Mouse (Mus musculus): Measurements from ENCODE around the gene Gm43517.

Gene Gm43517

GRCm38 (mm10) chr12:49384295-49384875, 589 bp upstream of the Gm43517 start:
- no peak for ATAC-seq (ENCODE audit: insufficient number of reproducible peaks, low FRiP score, low TSS enrichment)

GRCm38 (mm10) chr12:49385631-49385990, 637 bp downstream of the Gm43517 start:
- no peak for ATAC-seq (ENCODE audit: insufficient number of reproducible peaks, low FRiP score, low TSS enrichment)

- no peak for ATAC-seq (ENCODE audit: insufficient number of reproducible peaks, low FRiP score, low TSS enrichment)
Measured at GRCm38 (mm10) chr12:49386081-49386805, 1.3 kb downstream of the Gm43517 start.

DNA sequence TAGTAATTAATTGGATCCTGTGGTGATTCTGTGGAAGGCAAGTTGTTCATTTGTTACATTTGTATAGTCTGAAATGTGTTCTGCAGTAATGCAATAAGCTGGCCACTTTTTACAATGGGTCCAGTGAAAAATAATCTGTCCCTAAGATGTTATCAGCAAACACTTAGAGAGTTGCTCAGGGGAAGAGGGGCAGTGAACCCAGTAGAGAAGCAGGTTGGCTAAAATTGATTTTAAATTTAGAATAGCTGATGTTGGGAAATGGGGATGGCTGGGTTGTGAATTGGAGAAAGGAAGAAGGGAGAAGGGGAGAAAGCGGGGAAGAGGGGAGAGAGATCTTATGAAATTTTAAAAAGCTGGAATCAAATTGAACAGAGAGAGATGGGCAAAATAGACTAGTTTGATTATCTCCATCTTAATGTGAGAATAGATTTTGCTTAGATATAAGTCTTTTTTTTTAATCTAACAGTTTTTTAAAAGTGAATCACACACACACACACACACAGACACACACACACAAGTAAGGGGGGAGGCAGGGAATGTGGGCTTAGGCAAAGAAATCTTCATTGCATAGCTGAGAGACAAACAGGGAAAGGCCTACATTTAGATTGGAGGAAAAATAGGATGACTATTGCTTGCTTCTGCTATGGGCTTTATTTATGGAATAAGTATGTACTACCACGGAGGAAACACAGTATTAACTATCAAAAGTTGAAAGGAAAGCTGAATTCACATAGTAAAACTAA, 3.1 kb downstream of the Gm43517 start:
- ATAC-seq (ENCODE audit: insufficient number of reproducible peaks, low FRiP score, low TSS enrichment) = no peak

GRCm38 (mm10) chr12:49389666-49390065, 4.7 kb downstream of the Gm43517 start:
- ATAC-seq (ENCODE audit: insufficient number of reproducible peaks, low FRiP score, low TSS enrichment) = no peak

DNA sequence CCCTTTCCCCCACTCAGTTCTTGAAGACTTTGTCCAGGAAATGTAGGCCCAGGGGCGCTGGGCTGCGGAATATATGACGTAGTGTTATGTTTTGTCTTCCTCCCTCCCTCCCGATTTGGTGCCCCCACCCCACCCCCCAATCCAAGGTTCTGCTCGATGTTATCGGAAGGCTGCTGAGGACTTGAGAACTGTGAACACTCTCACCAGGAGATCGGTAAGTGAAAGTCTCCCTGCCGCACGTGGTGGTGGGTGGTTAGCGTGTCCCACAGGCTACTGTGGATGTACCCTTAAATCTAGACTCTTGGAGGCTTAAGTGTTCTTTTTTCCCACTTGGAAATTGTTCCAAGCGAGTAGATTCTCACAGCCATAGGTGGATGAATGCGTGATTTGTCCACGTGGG, 5.3 kb downstream of the Gm43517 start:
- ATAC-seq (ENCODE audit: insufficient number of reproducible peaks, low FRiP score, low TSS enrichment) = no peak

DNA sequence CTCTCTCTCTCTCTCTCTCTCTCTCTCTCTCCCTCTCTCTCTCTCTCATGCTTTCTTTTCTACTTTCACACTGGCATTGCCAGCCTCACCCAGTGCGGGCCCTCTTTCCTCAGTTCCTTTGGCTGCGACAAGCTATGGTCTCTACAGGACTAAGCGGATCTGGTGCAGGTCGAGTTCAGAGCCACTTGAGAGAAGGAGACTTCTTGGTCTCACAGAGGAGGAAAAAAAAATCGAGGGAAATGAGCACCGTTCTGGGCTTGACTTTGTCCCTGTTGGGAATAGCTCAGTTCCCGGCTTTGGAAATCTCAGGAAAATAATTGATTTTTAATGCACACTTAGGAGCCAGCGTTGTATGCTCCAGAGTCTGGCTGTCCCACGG, 5.9 kb downstream of the Gm43517 start:
- ATAC-seq (ENCODE audit: insufficient number of reproducible peaks, low FRiP score, low TSS enrichment) = no peak

DNA sequence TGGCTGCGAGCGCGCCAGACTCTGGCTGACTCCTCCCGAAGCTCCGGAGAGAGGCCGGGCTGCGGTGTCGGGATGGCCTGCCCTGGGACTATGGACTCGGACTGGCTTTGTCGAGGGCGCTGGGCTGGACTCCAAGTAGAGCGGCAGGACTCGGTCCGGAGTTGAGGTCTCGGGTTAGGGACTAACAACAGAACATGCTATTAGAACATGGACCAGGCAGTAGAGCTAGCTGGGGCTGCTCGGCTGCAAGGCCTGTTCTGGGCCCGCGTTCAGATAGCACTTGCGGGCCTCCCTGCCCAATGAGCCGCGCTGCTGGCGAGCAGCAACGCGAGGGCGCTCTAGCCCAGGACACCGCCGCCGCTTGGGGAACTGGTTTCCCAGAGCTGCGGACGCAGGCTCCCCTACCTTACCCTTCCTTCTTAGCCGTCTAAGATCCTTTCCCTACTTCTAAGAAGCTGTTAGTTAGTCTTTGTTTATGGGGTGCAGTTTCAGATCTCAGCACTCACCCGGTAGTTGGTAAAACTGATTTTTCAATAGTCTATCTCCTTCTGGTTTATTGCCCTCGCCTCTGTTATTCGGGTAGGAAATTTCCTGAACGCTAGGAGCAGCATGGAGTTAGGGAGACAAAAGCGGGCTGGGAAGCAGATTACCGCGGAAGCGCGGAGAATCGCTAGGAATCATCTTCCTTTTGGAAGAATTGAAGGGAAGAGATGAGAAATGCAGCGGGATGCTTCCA, 6.5 kb downstream of the Gm43517 start:
- ATAC-seq (ENCODE audit: insufficient number of reproducible peaks, low FRiP score, low TSS enrichment) = peak; percentile 15; the same call in 1 of the 2 replicates

DNA sequence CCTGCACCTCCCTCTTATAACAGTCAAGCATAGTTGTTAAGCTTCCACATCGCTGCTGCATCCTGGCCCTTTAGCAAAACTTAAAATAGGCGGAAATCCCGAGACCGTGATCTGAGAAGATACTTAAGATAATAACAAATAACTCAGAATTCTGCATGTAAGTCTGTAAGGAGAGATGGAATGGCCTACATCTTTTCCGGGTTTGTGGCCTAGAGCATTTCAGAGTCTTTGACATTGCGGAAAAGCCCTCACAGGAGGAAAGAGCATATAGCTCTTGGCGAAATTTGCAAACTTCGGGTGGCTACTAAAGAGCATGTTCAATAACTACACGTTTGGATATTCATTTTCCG, 7.0 kb downstream of the Gm43517 start:
- no peak for ATAC-seq (ENCODE audit: insufficient number of reproducible peaks, low FRiP score, low TSS enrichment)

DNA sequence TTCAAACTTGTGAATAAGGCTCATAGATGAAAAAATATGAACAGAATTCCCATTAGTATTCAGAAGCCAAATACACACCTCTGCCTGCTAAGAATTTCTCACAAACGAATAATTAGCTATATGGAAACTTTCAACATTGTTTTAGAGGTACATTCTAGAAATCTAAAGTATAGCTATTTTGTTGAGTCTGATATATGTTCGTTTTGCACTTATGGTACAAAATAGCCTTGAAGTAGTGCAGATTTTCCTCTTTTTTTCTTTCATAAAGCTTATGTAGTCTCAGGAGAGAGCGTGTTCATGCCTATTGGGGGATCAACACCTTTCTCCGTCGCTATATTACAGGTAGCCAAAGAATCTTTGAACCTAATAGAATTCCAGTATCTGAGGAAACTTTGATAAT, 7.9 kb downstream of the Gm43517 start:
- no peak for ATAC-seq (ENCODE audit: insufficient number of reproducible peaks, low FRiP score, low TSS enrichment)

GRCm38 (mm10) chr12:49393639-49394038, 8.7 kb downstream of the Gm43517 start:
- no peak for ATAC-seq (ENCODE audit: insufficient number of reproducible peaks, low FRiP score, low TSS enrichment)

DNA sequence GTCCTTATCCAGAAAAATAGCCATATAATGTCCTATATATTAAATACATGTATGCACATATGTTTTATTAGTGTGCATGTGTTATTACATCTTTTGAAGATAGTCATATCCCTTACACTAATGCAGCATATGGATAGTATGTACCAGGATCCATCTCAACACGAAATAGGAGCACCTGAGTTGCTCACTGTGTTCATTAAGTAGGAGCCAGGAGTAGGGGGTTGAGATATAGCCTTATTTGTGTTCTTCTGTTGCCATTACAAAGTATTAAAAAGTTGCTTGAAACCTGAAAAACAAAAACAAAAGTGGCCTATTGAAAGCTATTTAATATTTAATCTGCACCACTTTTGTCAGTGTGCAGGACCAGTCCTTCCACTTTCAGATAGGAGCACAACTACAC, 9.2 kb downstream of the Gm43517 start:
- ATAC-seq (ENCODE audit: insufficient number of reproducible peaks, low FRiP score, low TSS enrichment) = no peak

DNA sequence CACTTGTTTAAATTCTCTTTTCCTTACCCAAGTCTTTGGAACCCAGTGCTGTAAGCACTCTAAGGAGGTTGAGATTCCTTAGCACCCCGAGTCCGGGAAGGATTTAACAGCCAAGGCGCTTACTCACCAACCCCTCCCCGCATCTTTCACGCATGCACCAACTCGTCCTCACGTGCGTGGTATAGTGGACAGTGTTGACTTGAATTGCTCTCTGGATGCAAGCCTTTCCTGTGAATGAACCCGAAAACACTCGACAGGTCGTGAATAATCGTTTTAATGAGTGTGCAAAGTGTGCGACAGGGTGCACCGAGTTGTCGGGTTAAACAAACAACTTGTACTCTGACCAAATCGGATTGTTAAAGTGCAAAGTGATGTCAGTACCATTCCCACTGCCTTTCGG, 9.9 kb downstream of the Gm43517 start:
- ATAC-seq (ENCODE audit: insufficient number of reproducible peaks, low FRiP score, low TSS enrichment) = no peak

GRCm38 (mm10) chr12:49395969-49396368, 11.0 kb downstream of the Gm43517 start:
- no peak for ATAC-seq (ENCODE audit: insufficient number of reproducible peaks, low FRiP score, low TSS enrichment)

GRCm38 (mm10) chr12:49396776-49397175, 11.8 kb downstream of the Gm43517 start:
- ATAC-seq (ENCODE audit: insufficient number of reproducible peaks, low FRiP score, low TSS enrichment) = no peak

GRCm38 (mm10) chr12:49397443-49398162, 12.6 kb downstream of the Gm43517 start:
- ATAC-seq (ENCODE audit: insufficient number of reproducible peaks, low FRiP score, low TSS enrichment) = no peak

DNA sequence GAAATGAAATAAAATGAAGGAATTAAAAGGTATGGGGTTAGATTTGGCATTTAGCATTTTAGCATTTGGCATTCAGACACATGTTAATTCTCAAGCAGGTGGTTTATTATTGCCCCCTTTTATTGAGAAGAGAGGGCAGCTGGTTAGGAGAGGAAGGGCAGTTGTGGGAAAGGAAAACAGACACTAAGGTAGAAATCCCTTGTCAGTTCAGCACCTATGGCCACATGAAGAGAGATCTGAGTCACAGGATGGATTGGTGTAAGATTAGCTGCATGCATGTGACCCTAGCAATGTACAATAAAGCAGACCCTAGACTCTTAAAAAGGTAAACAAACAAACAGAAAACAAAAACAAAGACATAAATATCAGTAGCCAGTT, 13.2 kb downstream of the Gm43517 start:
- no peak for ATAC-seq (ENCODE audit: insufficient number of reproducible peaks, low FRiP score, low TSS enrichment)

DNA sequence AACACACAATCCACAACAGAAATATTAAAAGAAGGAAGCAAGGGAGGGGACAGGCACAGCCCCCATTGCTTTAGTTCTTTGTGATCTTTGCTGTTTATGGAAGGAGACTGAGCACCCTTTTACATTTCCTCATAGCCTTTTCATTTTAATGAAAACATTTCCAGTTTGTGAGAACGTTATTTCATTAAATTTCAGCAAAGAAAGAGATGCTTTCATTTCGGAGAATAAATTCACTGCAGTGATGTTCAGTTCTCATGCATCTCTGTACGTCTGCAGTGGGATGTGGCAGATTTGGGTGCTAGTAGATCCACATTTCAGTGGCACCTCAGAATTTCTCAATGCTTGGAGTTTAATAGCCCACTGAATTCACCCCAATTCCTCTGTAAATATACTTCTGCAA, 13.7 kb downstream of the Gm43517 start:
- ATAC-seq (ENCODE audit: insufficient number of reproducible peaks, low FRiP score, low TSS enrichment) = no peak

GRCm38 (mm10) chr12:49399611-49400010, 14.6 kb downstream of the Gm43517 start:
- no peak for ATAC-seq (ENCODE audit: insufficient number of reproducible peaks, low FRiP score, low TSS enrichment)

DNA sequence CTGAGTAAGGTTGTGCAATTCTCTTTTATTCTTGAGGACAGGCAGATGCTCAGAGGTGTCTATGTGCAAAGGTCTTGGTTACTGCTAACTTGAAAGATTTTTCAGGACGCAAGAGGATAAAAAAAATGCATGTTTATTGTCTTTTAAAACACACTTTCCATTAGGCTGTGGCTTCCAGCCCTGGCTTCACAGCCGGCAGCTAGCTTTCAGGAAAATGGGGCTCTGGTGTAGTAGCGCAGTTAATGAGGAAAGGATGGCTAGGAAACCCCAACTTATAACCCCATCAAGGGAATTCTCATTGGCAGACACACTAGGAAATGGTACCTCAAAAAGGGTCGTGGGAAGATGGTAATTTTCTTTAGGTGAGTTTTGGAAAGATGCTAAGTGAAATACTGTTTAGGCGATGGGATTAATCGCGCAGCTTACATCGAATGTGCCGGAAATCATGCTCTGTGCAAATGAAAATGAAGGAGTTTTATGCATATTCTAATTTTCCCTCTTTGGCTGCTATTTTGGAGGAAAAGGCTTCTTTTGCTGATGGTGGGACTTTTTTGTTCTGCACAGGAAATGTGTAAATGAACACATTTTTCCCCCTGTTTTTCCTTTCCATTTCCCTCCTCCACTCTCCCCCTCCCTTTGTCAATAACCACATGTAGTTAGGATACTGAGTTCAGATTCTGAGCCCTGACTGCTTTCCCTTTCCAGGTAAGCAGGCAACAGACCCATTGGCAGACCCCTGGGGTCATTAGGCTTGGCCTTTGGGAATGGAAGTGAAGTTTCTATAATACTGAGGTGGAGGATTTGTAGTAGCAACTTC, 15.3 kb downstream of the Gm43517 start:
- ATAC-seq (ENCODE audit: insufficient number of reproducible peaks, low FRiP score, low TSS enrichment) = no peak
